Mouse (Mus musculus) ES-E14 (cell line): ENCODE data around the gene Plcl1. TPM values are rescaled to one million over a fixed set of nuclear protein-coding genes. Genes with fewer than 3 reads are reported as not detected.

Experiments
- DNase-seq: peaks from one replicate; pipeline ENCODE4 v3.0.0-alpha.2; 2013; ENCODE audit warnings: low read depth, low spot score
- H3K27ac ChIP-seq: 2 replicates; pipeline ENCODE4 v1.5.1; 2012; ENCODE audit warnings: low read depth, mild to moderate bottlenecking, low read length, moderate library complexity, mixed read lengths; ENCODE audit not compliant: poor library complexity, insufficient read depth, severe bottlenecking
- H3K36me3 ChIP-seq: 2 replicates; pipeline ENCODE4 v1.6.1; 2012; ENCODE audit warnings: mild to moderate bottlenecking, low read length, moderate library complexity, mixed read lengths; ENCODE audit not compliant: control insufficient read depth, poor library complexity, insufficient read depth, severe bottlenecking
- H3K4me1 ChIP-seq, 2 experiments: fragments of 150-350 bp in 1 of 2; sonication (generic) in 1 of 2; 2 replicates each; pipeline ENCODE4 v1.6.1; 2012; ENCODE audit warnings: low read length in 2 of 2, mild to moderate bottlenecking in 1 of 2, mixed read lengths in 1 of 2; ENCODE audit not compliant: control insufficient read depth in 2 of 2, insufficient read depth in 2 of 2, poor library complexity in 1 of 2
- H3K4me3 ChIP-seq, 2 experiments: fragments of 150-350 bp in 1 of 2; sonication (generic) in 1 of 2; 2 replicates each; pipeline ENCODE4 v1.5.1; 2012; ENCODE audit warnings: low read length in 2 of 2, low read depth in 1 of 2, mild to moderate bottlenecking in 1 of 2, mixed read lengths in 1 of 2; ENCODE audit not compliant: insufficient read depth in 1 of 2, poor library complexity in 1 of 2, severe bottlenecking in 1 of 2
- H3K9ac ChIP-seq: 2 replicates; pipeline ENCODE4 v1.6.1; 2012; ENCODE audit warnings: low read depth, mild to moderate bottlenecking, low read length, mixed read lengths; ENCODE audit not compliant: poor library complexity, insufficient read depth, severe bottlenecking
- H3K9me3 ChIP-seq: fragments of 150-350 bp; sonication (generic); 2 replicates; pipeline ENCODE4 v1.6.1; 2012; ENCODE audit warnings: low read depth, mild to moderate bottlenecking, low read length; ENCODE audit not compliant: control insufficient read depth, insufficient read depth
- CHD2 ChIP-seq: IDR thresholded peaks from 2 replicates; pipeline ENCODE4 v1.6.1; 2014; ENCODE audit warnings: mild to moderate bottlenecking, low read depth, low read length, inconsistent platforms
- HCFC1 ChIP-seq: IDR thresholded peaks from 2 replicates; pipeline ENCODE4 v1.6.1; 2012; ENCODE audit warnings: low read length, inconsistent platforms, borderline replicate concordance; ENCODE audit not compliant: insufficient read depth
- MAFK ChIP-seq: IDR thresholded peaks from 2 replicates; pipeline ENCODE4 v1.6.1; 2014; ENCODE audit warnings: mild to moderate bottlenecking, low read depth, low read length, inconsistent platforms; ENCODE audit not compliant: insufficient read depth
- ZC3H11A ChIP-seq: IDR thresholded peaks from 2 replicates; pipeline ENCODE4 v1.6.1; 2012; ENCODE audit warnings: low read depth, mild to moderate bottlenecking, inconsistent platforms, low read length, borderline replicate concordance
- ZNF384 ChIP-seq: IDR thresholded peaks from 2 replicates; pipeline ENCODE4 v1.6.1; 2012; ENCODE audit warnings: low read depth, low read length, inconsistent platforms
- in situ Hi-C, 2 experiments: fragments of 600-800 bp; cut with MboI; formaldehyde crosslinking; loops; one replicate each; pipeline ENCODE4 v1.15.1; 2025; ENCODE audit warnings: low sequenced_read_pairs in 2 of 2, inconsistent platforms in 1 of 2; ENCODE audit not compliant: unreplicated experiment in 2 of 2
- total RNA-seq: library from RNA; depleted of rRNA; stranded (reverse); fragments of 300-350 nt; gene quantifications from 2 replicates; pipeline ENCODE4 v1.2.3, GENCODE M21; 2012

Gene Plcl1
- total RNA-seq, 1 experiment: 0.49 TPM

DNA sequence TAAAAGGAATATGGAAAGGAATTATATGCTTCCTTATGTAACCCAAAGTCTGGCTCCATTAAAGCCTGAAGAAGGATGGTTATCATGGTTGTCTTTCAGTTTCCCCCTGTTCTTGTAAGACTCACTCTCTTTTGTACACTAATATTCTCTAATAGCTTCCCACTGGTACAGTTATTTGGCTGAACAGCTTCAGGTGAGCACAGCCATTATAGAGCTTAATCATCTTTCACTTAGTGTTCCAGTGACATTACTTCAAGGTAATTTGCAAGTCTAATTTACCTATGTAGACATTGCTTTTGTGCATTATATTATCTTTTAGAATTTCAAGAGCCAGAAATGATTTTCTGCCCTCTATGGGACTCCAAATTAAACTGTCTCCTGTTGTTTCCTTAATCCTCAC is 184.3 kb downstream of the Plcl1 start:
- H3K4me1 ChIP-seq: no peaks in the 10 kb centered on the region
- H3K27ac ChIP-seq: no peak overlapping the region
- no peaks in the 10 kb centered on the region for H3K36me3 ChIP-seq
- no peak overlapping the region for H3K4me3 ChIP-seq
- in situ Hi-C loops: no loop called here
- no peak for TF ChIP-seq ZNF384
- no peak for TF ChIP-seq MAFK
- TF ChIP-seq ZC3H11A: no peak
- TF ChIP-seq CHD2: no peak
- TF ChIP-seq HCFC1: no peak
- H3K9me3 ChIP-seq: no peaks in the 10 kb centered on the region
- no peak for DNase-seq
- H3K9ac ChIP-seq: no peak overlapping the region

DNA sequence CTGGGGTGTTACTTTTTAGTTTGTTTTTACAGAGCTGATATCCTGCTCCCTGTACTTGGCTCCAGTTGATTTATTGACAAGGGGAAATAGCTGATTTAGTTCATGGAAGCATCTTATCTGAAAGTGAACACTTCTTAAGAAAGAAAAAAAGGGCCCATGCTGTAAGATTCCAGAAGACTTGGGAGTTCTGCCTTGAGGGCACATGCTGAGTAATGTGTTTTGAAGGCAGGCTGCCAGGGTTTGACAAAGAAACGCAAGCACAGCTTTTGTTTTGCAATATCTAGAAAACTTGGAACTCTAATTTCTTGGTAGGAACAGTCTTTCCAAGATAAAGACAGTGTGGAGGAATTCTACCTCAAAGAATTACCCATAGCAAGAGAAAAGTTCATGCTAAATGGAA is 194.8 kb downstream of the Plcl1 start:
- DNase-seq: no peak
- no peaks in the 10 kb centered on the region for H3K9me3 ChIP-seq
- H3K4me1 ChIP-seq: no peaks in the 10 kb centered on the region
- H3K27ac ChIP-seq: no peak overlapping the region
- no peaks in the 10 kb centered on the region for H3K36me3 ChIP-seq
- TF ChIP-seq ZNF384 (no peak), CHD2 (no peak), ZC3H11A (no peak), HCFC1 (no peak), MAFK (no peak)
- H3K4me3 ChIP-seq: no peak overlapping the region
- H3K9ac ChIP-seq: no peak overlapping the region
- in situ Hi-C loops: no loop called here

DNA sequence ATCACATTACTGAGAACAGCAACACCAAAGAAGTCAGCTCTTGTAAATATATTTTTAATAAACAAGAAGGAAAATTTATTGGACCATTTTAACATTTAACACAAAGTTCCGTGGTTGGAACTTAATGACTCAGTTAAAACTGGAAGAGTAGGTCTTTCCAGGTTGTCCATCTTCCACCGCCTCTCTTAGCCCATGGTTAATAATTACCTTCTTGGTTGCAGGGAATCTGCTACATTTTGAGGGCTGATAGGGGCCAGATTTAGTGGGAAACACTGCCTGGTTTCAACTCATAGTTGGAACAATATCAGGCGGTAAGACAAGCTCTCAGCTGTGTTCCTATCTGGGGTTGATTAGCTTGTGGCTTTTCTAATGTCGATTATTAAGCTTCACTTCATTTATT is 198.9 kb downstream of the Plcl1 start:
- no peaks in the 10 kb centered on the region for H3K4me1 ChIP-seq
- in situ Hi-C loops: no loop called here
- H3K9ac ChIP-seq: no peak overlapping the region
- no peak overlapping the region for H3K4me3 ChIP-seq
- H3K27ac ChIP-seq: no peak overlapping the region
- TF ChIP-seq MAFK (no peak), CHD2 (no peak), HCFC1 (no peak), ZC3H11A (no peak), ZNF384 (no peak)
- no peaks in the 10 kb centered on the region for H3K36me3 ChIP-seq
- DNase-seq: no peak
- no peaks in the 10 kb centered on the region for H3K9me3 ChIP-seq

DNA sequence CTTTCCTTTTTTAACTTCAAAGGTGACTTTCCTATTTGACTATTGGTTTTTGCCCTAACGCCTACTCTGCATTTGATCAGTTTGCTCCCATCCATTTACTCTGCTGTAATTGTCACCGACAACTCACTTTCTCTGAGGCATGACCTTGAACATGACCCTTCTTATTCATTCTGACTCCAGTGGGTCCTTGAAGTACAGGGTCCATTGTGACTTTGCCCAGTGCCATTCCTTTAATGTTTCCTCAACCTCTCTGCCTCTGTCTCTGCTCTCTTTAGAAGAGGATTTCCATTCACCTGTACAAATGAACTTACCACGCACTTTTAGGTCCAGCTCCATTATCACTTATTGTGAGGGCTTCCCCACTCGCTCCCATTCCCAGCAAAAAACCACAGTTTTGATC is 199.7 kb downstream of the Plcl1 start:
- no peak for DNase-seq
- TF ChIP-seq HCFC1: no peak
- TF ChIP-seq ZNF384: no peak
- no peak for TF ChIP-seq MAFK
- no peak for TF ChIP-seq CHD2
- no peak for TF ChIP-seq ZC3H11A

DNA sequence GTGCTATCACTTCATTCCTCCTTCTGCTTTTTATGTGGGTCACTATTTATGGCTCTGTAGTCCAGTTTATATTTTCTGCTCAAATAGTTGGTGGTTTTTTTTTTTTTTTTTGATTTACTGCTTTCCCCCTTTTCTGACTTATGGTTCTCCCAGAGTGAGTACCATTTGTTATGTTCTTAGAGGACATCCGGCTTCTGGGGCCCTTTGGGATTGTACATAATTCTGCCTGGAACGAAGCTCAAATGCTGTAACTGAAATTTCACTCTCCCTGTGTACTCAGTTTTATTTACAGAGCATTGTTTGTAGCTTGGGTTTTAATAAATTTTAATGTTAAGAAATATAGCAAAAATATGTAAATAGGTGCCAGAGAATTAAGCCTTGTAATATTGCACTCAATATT is 200.2 kb downstream of the Plcl1 start:
- Histone ChIP-seq H3K9ac (no peak overlapping the region), H3K4me3 (no peak overlapping the region), H3K36me3 (no peaks in the 10 kb centered on the region), H3K4me1 (no peaks in the 10 kb centered on the region), H3K27ac (no peak overlapping the region), H3K9me3 (no peaks in the 10 kb centered on the region)
- no peak for DNase-seq
- TF ChIP-seq HCFC1: no peak
- TF ChIP-seq ZNF384: no peak
- no peak for TF ChIP-seq CHD2
- TF ChIP-seq ZC3H11A: no peak
- no peak for TF ChIP-seq MAFK
- in situ Hi-C loops: no loop called here

More for the DNA sequence above, 199.7 kb downstream of the Plcl1 start:
- Histone ChIP-seq H3K36me3 (no peaks in the 10 kb centered on the region), H3K9ac (no peak overlapping the region), H3K27ac (no peak overlapping the region), H3K9me3 (no peaks in the 10 kb centered on the region), H3K4me3 (no peak overlapping the region), H3K4me1 (no peaks in the 10 kb centered on the region)
- in situ Hi-C loops: no loop called here
